In genomic region chr8:95633262-95634062, GRCm38 (mm10) we compare ENCODE assay signal across 1 mouse cellular context.
A peak's percentile ranks its signal among the peaks of the same experiment; 100 is the strongest.
TF ChIP-seq lines count a peak whose summit lies in the region.

Gene Gins3 (plus strand): TSS chr8:95633453.

TF ChIP-seq in CH12.LX, 34 proteins besides CTCF, POLR2A, EP300 and RAD21 (continued from another document):
- TF ChIP-seq NRF1 (IDR thresholded peaks at IDR 0.05; ENCODE audit: low read depth, low read length) (peak; percentile 50), BHLHE40 (IDR thresholded peaks at IDR 0.05; ENCODE audit: low read depth, low read length) (peak; percentile 22; the same call in 1 of the 2 replicates), HCFC1 (IDR thresholded peaks at IDR 0.05; ENCODE audit: low read depth, low read length) (peak; percentile 93), ZC3H11A (IDR thresholded peaks at IDR 0.05; ENCODE audit: low read depth, low read length) (no peak)
